ENCODE assay signal across 8 mouse cellular contexts in genomic region chr1:130875139-130875538, GRCm38 (mm10). TPM values are rescaled to one million over a fixed set of nuclear protein-coding genes. Genes with fewer than 3 reads are reported as not detected.
A peak's percentile ranks its signal among the peaks of the same experiment; 100 is the strongest.
DNase-seq lines count a peak whose midpoint lies in the region; ATAC-seq and TF ChIP-seq lines count a peak whose summit lies in the region.

No protein-coding gene starts in this region.

- no peak overlapping the region for H3K4me2 ChIP-seq in midbrain, embryonic 13.5 days (replicated peaks)
- H3K4me2 ChIP-seq in hindbrain, postnatal 0 days (ENCODE audit: low read depth, low read length), result no peak overlapping the region
- H3K4me2 ChIP-seq in neural tube, embryonic 14.5 days (ENCODE audit: low read depth, low read length), result no peak overlapping the region

- ATAC-seq in midbrain, embryonic 13.5 days, result no peak
- peak; percentile 73 for ATAC-seq in hindbrain, postnatal 0 days
- peak; percentile 68; the same call in 1 of the 2 replicates for ATAC-seq in neural tube, embryonic 14.5 days (ENCODE audit: low read depth)

- no peak overlapping the region for H3K4me3 ChIP-seq in midbrain, embryonic 10.5 days
- no peak overlapping the region for H3K4me3 ChIP-seq in midbrain, embryonic 13.5 days (replicated peaks)
- H3K4me3 ChIP-seq in hindbrain, postnatal 0 days (ENCODE audit: low read length), result no peak overlapping the region
- no peak overlapping the region for H3K4me3 ChIP-seq in neural tube, embryonic 14.5 days (ENCODE audit: low read depth, low read length)

- H3K4me1 ChIP-seq in midbrain, embryonic 10.5 days, result peaks cover 9% of the 10 kb centered on the region
- peaks cover 6% of the 10 kb centered on the region; the same call in 1 of the 2 replicates for H3K4me1 ChIP-seq in midbrain, embryonic 13.5 days (replicated peaks)
- no peaks in the 10 kb centered on the region for H3K4me1 ChIP-seq in hindbrain, postnatal 0 days (ENCODE audit: insufficient read depth, low read length)
- peaks cover 3% of the 10 kb centered on the region; the same call in 1 of the 2 replicates for H3K4me1 ChIP-seq in neural tube, embryonic 14.5 days (ENCODE audit: control insufficient read depth, insufficient read depth, low read length)

- H3K36me3 ChIP-seq in midbrain, embryonic 10.5 days, result no peaks in the 10 kb centered on the region
- H3K36me3 ChIP-seq in midbrain, embryonic 13.5 days, result no peaks in the 10 kb centered on the region
- no peaks in the 10 kb centered on the region for H3K36me3 ChIP-seq in hindbrain, postnatal 0 days (ENCODE audit: insufficient read depth, low read length)
- H3K36me3 ChIP-seq in neural tube, embryonic 14.5 days (ENCODE audit: control insufficient read depth, insufficient read depth, low read length), result no peaks in the 10 kb centered on the region

- peak; percentile 27 for DNase-seq in midbrain, embryonic 10.5 days (ENCODE audit: low spot score)
- peak; percentile 51 for DNase-seq in ZHBTc4 (ENCODE audit: low read depth, low spot score)
- peak; percentile 77 for DNase-seq in embryo, embryonic 10 days (ENCODE audit: low spot score)
- DNase-seq in hindbrain, postnatal 0 days (ENCODE audit: low spot score), result peak; percentile 84
- DNase-seq in left cerebral cortex, adult 18-20 months (ENCODE audit: low spot score in 2 of 2), result peak; percentile 44 to 48
- no peak for DNase-seq in spleen, postnatal 14 days (ENCODE audit: low spot score in 2 of 2)

- H3K9me3 ChIP-seq in midbrain, embryonic 10.5 days (replicated peaks), result no peaks in the 10 kb centered on the region
- H3K9me3 ChIP-seq in midbrain, embryonic 13.5 days, result no peaks in the 10 kb centered on the region
- no peaks in the 10 kb centered on the region for H3K9me3 ChIP-seq in hindbrain, postnatal 0 days (ENCODE audit: low read length)
- no peaks in the 10 kb centered on the region for H3K9me3 ChIP-seq in neural tube, embryonic 14.5 days (ENCODE audit: control insufficient read depth, low read length)

- H3K9ac ChIP-seq in midbrain, embryonic 13.5 days (replicated peaks), result no peak overlapping the region
- H3K9ac ChIP-seq in hindbrain, postnatal 0 days (replicated peaks; ENCODE audit: low read length), result no peak overlapping the region
- H3K9ac ChIP-seq in neural tube, embryonic 14.5 days (replicated peaks; ENCODE audit: low read depth, low read length), result no peak overlapping the region

- TF ChIP-seq CTCF in hindbrain, postnatal 0 days (IDR thresholded peaks at IDR 0.05; ENCODE audit: low read depth), result peak; percentile 91

- no peak overlapping the region for H3K27ac ChIP-seq in midbrain, embryonic 10.5 days (replicated peaks)
- H3K27ac ChIP-seq in midbrain, embryonic 13.5 days, result no peak overlapping the region
- no peak overlapping the region for H3K27ac ChIP-seq in hindbrain, postnatal 0 days
- no peak overlapping the region for H3K27ac ChIP-seq in neural tube, embryonic 14.5 days (ENCODE audit: low read depth, low read length)

- 49% methylated on average over 3 of the region's 3 CpGs for WGBS in midbrain, embryonic 10.5 days
- WGBS in midbrain, embryonic 13.5 days, result 46% methylated on average over 3 of the region's 3 CpGs
- 43% methylated on average over 3 of the region's 3 CpGs for WGBS in hindbrain, postnatal 0 days
- 44% methylated on average over 3 of the region's 3 CpGs for WGBS in neural tube, embryonic 14.5 days

- peaks cover 31% of the 10 kb centered on the region for H3K27me3 ChIP-seq in midbrain, embryonic 10.5 days (ENCODE audit: low read depth, poor library complexity, severe bottlenecking)
- H3K27me3 ChIP-seq in midbrain, embryonic 13.5 days, result peaks cover 26% of the 10 kb centered on the region
- no peaks in the 10 kb centered on the region for H3K27me3 ChIP-seq in hindbrain, postnatal 0 days (ENCODE audit: insufficient read depth, low read length)
- no peaks in the 10 kb centered on the region for H3K27me3 ChIP-seq in neural tube, embryonic 14.5 days (ENCODE audit: control insufficient read depth, insufficient read depth, low read length)

RNA-seq across cellular contexts. Expression of gene Fcmr, which starts 9.7 kb away (rescaled TPM):
- polyA plus RNA-seq in midbrain, embryonic 10.5 days (2016; fragmentation: Nextera tagmentation; extraction: Ambion mirVana), result not detected in 2 replicates
- not detected in 2 replicates for polyA plus RNA-seq in midbrain, embryonic 13.5 days (2015; fragmentation: Nextera tagmentation; extraction: Ambion mirVana)
- total RNA-seq in hindbrain, postnatal 0 days (2014; rRNA removed), result 0.75 and 2.2 TPM in 2 replicates
- 2.5 and 2.7 TPM in 2 replicates for polyA plus RNA-seq in hindbrain, postnatal 0 days (2015; fragmentation: Nextera tagmentation; extraction: Ambion mirVana)
- not detected for total RNA-seq in left cerebral cortex, adult 18-20 months (2021)
- polyA plus RNA-seq in neural tube, embryonic 14.5 days (2014; fragmentation: Nextera tagmentation; extraction: Ambion mirVana), result 1.5 and 1.7 TPM in 2 replicates

RNA-seq across cellular contexts. Expression of gene Il24, which starts 12.1 kb away (rescaled TPM):
- not detected in 2 replicates for polyA plus RNA-seq in midbrain, embryonic 10.5 days (2016; fragmentation: Nextera tagmentation; extraction: Ambion mirVana)
- not detected in 2 replicates for polyA plus RNA-seq in midbrain, embryonic 13.5 days (2015; fragmentation: Nextera tagmentation; extraction: Ambion mirVana)
- total RNA-seq in hindbrain, postnatal 0 days (2014; rRNA removed), result not detected in 2 replicates
- polyA plus RNA-seq in hindbrain, postnatal 0 days (2015; fragmentation: Nextera tagmentation; extraction: Ambion mirVana), result not detected in 2 replicates
- not detected for total RNA-seq in left cerebral cortex, adult 18-20 months (2021)
- not detected in 2 replicates for polyA plus RNA-seq in neural tube, embryonic 14.5 days (2014; fragmentation: Nextera tagmentation; extraction: Ambion mirVana)

RNA-seq across cellular contexts. Expression of gene Il20, which starts 36.1 kb away (rescaled TPM):
- not detected in 2 replicates for polyA plus RNA-seq in midbrain, embryonic 10.5 days (2016; fragmentation: Nextera tagmentation; extraction: Ambion mirVana)
- not detected in 2 replicates for polyA plus RNA-seq in midbrain, embryonic 13.5 days (2015; fragmentation: Nextera tagmentation; extraction: Ambion mirVana)
- total RNA-seq in hindbrain, postnatal 0 days (2014; rRNA removed), result not detected in 2 replicates
- polyA plus RNA-seq in hindbrain, postnatal 0 days (2015; fragmentation: Nextera tagmentation; extraction: Ambion mirVana), result not detected in 2 replicates
- total RNA-seq in left cerebral cortex, adult 18-20 months (2021), result not detected
- not detected in 2 replicates for polyA plus RNA-seq in neural tube, embryonic 14.5 days (2014; fragmentation: Nextera tagmentation; extraction: Ambion mirVana)

RNA-seq across cellular contexts. Expression of gene Pigr, which starts 48.7 kb away (rescaled TPM):
- not detected in 2 replicates for polyA plus RNA-seq in midbrain, embryonic 10.5 days (2016; fragmentation: Nextera tagmentation; extraction: Ambion mirVana)
- not detected in 2 replicates for polyA plus RNA-seq in midbrain, embryonic 13.5 days (2015; fragmentation: Nextera tagmentation; extraction: Ambion mirVana)
- not detected in 2 replicates for total RNA-seq in hindbrain, postnatal 0 days (2014; rRNA removed)
- not detected in 2 replicates for polyA plus RNA-seq in hindbrain, postnatal 0 days (2015; fragmentation: Nextera tagmentation; extraction: Ambion mirVana)
- total RNA-seq in left cerebral cortex, adult 18-20 months (2021), result not detected
- polyA plus RNA-seq in neural tube, embryonic 14.5 days (2014; fragmentation: Nextera tagmentation; extraction: Ambion mirVana), result not detected in 2 replicates

Comparison
In these comparisons a context has a peak if more than half of its experiments do, and no peak if none do; other contexts are left out.
1. DNase-seq: peak in midbrain, embryonic 10.5 days (single experiment), ZHBTc4 (single experiment), embryo, embryonic 10 days (single experiment), hindbrain, postnatal 0 days (single experiment) and left cerebral cortex, adult 18-20 months (2 of 2); none in spleen, postnatal 14 days (0 of 2).